Mouse (Mus musculus): ENCODE measurements around the gene Plekha6. TPM values are rescaled to one million over a fixed set of nuclear protein-coding genes. Genes with fewer than 3 reads are reported as not detected.

The Plekha6 gene
- total and polyA plus RNA-seq, 3 experiments = 0.07 to 0.38 TPM; not detected in 1

DNA sequence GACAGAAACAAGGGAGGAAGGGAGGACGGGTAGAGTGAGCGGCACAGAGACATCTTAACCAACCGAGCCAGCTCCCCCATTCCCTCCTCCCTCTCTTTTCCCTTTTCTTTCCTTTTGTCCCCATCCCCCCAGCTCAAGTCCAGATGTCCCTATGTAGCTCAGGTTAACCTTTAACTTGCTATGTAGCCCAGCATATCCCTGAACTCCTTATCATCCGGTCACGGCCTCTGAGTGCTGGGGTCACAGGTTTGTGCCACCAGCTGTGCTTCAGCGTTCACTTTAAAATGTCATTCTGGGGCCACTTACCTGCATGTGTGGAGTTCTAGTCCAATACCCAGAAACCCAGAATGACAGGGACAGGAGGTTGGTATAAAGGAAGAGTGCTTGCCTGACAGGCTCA is 39.9 kb upstream of the Plekha6 start:
- H3K27me3 ChIP-seq (ENCODE audit: insufficient read depth, low read length) = no peaks in the 10 kb centered on the region
- TF ChIP-seq TAL1 (conservative IDR thresholded peaks at IDR 0.05; ENCODE audit: low read depth, low read length) (no peak), POLR2AphosphoS5 (IDR thresholded peaks at IDR 0.05; ENCODE audit: insufficient replicate concordance, low read depth, low read length) (no peak), GATA1 (IDR thresholded peaks at IDR 0.05; ENCODE audit: borderline replicate concordance, low read length) (no peak), GATA2 (IDR thresholded peaks at IDR 0.05; ENCODE audit: borderline replicate concordance, low read depth, low read length) (no peak), CTCF (IDR thresholded peaks at IDR 0.05; ENCODE audit: low read depth, low read length) (no peak)
- ATAC-seq (ENCODE audit: extremely low read depth, insufficient number of reproducible peaks, low FRiP score, poor library complexity, severe bottlenecking) = no peak
- no peaks in the 10 kb centered on the region for H3K36me3 ChIP-seq (replicated peaks)
- H3K4me1 ChIP-seq (ENCODE audit: insufficient read depth, low read depth, low read length) = peaks cover 35% of the 10 kb centered on the region
- no peak overlapping the region for H3K4me3 ChIP-seq (ENCODE audit: low read depth, low read length)
- H3K9me3 ChIP-seq (replicated peaks) = no peaks in the 10 kb centered on the region; the same call in 1 of the 2 replicates
- no peak for DNase-seq (ENCODE audit: low spot score)

DNA sequence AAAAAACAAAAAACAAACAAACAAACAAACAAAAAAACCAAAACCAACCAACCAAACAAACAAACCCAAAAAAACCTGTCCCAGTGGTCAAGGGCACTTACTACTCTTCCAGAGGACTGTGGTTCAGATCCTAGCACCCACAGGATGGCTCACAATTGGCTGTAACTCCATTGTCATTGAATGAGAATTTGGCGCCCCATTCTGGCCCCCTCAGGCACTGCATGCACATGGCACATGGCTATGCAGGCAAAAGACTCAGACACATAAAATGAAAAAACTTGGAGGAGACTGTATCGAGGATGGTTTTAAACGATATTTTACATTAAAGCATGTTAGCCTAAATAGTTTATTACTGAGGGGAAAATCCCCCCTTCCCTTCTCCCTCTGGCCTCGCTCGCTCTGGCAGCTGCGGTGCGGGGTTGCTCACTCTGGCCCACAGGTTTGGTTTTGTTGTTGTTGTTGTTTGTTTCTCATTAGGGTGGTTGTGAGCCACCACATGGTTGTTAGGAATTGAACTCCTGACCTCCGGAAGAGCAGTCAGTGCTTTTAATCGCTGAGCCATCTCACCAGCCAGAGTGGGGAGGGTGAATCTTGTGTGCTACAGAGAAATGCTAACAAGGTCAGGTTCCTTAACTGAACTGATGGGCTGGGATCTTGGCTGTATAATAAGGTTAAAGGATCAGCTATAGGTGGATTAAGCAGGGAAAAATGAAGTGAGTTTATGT is 38.2 kb upstream of the Plekha6 start:
- H3K36me3 ChIP-seq (replicated peaks) = no peaks in the 10 kb centered on the region
- DNase-seq (ENCODE audit: low spot score) = no peak
- TF ChIP-seq POLR2AphosphoS5 (IDR thresholded peaks at IDR 0.05; ENCODE audit: insufficient replicate concordance, low read depth, low read length) = no peak
- TF ChIP-seq GATA1 (IDR thresholded peaks at IDR 0.05; ENCODE audit: borderline replicate concordance, low read length) = no peak
- peaks cover 36% of the 10 kb centered on the region for H3K4me1 ChIP-seq (ENCODE audit: insufficient read depth, low read depth, low read length)
- H3K4me3 ChIP-seq (ENCODE audit: low read depth, low read length) = no peak overlapping the region
- no peaks in the 10 kb centered on the region; the same call in 1 of the 2 replicates for H3K9me3 ChIP-seq (replicated peaks)
- ATAC-seq (ENCODE audit: extremely low read depth, insufficient number of reproducible peaks, low FRiP score, poor library complexity, severe bottlenecking) = no peak
- no peaks in the 10 kb centered on the region for H3K27me3 ChIP-seq (ENCODE audit: insufficient read depth, low read length)

DNA sequence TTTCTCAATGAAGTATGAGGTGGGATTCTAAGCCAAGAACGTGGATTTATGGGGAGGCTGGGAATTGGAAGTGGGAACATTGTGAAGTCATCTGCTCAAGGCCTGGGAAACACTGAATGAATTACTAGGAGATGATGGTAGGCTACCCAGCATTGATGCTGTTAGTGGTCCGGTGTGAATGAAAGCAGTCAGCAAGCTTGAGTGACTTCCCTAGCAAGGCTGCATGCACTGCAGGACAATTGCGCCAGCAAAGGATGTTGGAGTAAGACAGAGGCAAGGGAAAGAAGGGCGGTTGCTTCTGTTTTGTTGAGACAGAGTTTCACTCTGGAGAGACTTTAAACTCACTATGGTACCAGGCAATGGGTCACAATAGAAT is 37.7 kb upstream of the Plekha6 start:
- H3K4me1 ChIP-seq (ENCODE audit: insufficient read depth, low read depth, low read length) = peaks cover 34% of the 10 kb centered on the region
- no peaks in the 10 kb centered on the region for H3K27me3 ChIP-seq (ENCODE audit: insufficient read depth, low read length)
- H3K4me3 ChIP-seq (ENCODE audit: low read depth, low read length) = no peak overlapping the region
- TF ChIP-seq GATA2 (IDR thresholded peaks at IDR 0.05; ENCODE audit: borderline replicate concordance, low read depth, low read length) (no peak), TAL1 (conservative IDR thresholded peaks at IDR 0.05; ENCODE audit: low read depth, low read length) (no peak), CTCF (IDR thresholded peaks at IDR 0.05; ENCODE audit: low read depth, low read length) (no peak), GATA1 (IDR thresholded peaks at IDR 0.05; ENCODE audit: borderline replicate concordance, low read length) (no peak), POLR2AphosphoS5 (IDR thresholded peaks at IDR 0.05; ENCODE audit: insufficient replicate concordance, low read depth, low read length) (no peak)
- no peak for ATAC-seq (ENCODE audit: extremely low read depth, insufficient number of reproducible peaks, low FRiP score, poor library complexity, severe bottlenecking)
- H3K36me3 ChIP-seq (replicated peaks) = no peaks in the 10 kb centered on the region
- H3K9me3 ChIP-seq (replicated peaks) = no peaks in the 10 kb centered on the region; the same call in 1 of the 2 replicates
- no peak for DNase-seq (ENCODE audit: low spot score)

DNA sequence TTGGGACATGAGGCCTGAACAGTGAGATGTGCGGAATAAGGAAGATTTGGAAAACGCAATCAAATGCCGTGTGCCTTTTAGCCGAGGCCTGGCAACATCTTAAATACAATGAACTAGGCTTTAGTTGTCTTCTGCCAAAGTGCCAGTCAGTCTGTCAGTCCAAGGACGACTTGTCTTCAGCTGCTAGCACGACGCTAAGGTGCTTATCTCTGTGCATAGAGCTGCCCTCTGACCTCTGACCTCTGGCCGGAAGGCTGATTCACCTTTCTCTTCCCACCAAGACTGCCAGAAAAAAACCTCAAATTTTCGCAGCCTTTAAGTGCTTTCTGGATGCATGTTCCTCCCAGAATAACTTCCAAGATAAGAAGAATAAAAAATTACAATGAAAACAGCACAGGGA is 36.7 kb upstream of the Plekha6 start:
- no peak for DNase-seq (ENCODE audit: low spot score)
- no peaks in the 10 kb centered on the region for H3K27me3 ChIP-seq (ENCODE audit: insufficient read depth, low read length)
- no peak overlapping the region for H3K4me3 ChIP-seq (ENCODE audit: low read depth, low read length)
- TF ChIP-seq TAL1 (conservative IDR thresholded peaks at IDR 0.05; ENCODE audit: low read depth, low read length) (no peak), GATA1 (IDR thresholded peaks at IDR 0.05; ENCODE audit: borderline replicate concordance, low read length) (no peak), POLR2AphosphoS5 (IDR thresholded peaks at IDR 0.05; ENCODE audit: insufficient replicate concordance, low read depth, low read length) (no peak), GATA2 (IDR thresholded peaks at IDR 0.05; ENCODE audit: borderline replicate concordance, low read depth, low read length) (no peak), CTCF (IDR thresholded peaks at IDR 0.05; ENCODE audit: low read depth, low read length) (no peak)
- peaks cover 6% of the 10 kb centered on the region for H3K36me3 ChIP-seq (replicated peaks)
- peaks cover 32% of the 10 kb centered on the region for H3K4me1 ChIP-seq (ENCODE audit: insufficient read depth, low read depth, low read length)
- no peak for ATAC-seq (ENCODE audit: extremely low read depth, insufficient number of reproducible peaks, low FRiP score, poor library complexity, severe bottlenecking)
- no peaks in the 10 kb centered on the region; the same call in 1 of the 2 replicates for H3K9me3 ChIP-seq (replicated peaks)

DNA sequence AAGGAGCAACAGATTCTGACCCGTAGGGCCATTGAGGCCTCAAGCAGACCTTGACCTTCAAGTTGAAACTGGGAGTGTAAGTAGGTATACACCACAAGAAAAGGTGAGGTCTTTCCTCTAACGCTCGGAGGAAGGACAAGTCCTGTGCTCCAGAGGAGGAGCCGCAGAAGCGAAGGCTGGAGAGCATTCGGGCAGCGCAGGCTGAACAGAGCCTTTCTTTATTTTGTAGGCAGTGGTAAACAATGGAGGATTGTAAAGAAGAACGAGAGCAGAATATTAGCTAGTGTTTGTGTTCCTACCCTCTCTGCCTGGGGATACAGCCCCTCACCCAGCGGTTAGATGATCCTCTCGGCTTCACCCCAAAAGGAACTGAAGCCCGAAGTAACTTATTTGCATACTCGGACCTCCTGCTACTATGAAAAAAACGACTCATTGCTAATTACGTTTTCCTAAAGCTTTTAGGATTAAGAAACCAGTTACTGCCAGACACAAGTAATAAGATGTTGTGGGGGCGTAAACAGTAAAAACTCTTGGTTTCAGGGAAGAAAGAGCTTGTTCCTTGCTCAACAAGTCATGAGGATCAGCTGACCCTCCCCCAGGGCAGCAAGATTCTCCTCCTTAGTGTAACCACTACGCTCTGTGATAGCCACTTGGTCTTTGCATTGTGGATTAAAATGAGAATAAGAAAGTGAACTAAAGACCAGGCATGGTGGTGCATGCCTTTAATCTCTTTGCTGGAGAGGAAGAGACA is 34.4 kb upstream of the Plekha6 start:
- H3K36me3 ChIP-seq (replicated peaks) = peaks cover 28% of the 10 kb centered on the region
- H3K27me3 ChIP-seq (ENCODE audit: insufficient read depth, low read length) = no peaks in the 10 kb centered on the region
- no peak for DNase-seq (ENCODE audit: low spot score)
- H3K9me3 ChIP-seq (replicated peaks) = no peaks in the 10 kb centered on the region; the same call in 1 of the 2 replicates
- H3K4me3 ChIP-seq (ENCODE audit: low read depth, low read length) = peak overlapping the region; percentile 48; the same call in 1 of the 2 replicates
- no peak for ATAC-seq (ENCODE audit: extremely low read depth, insufficient number of reproducible peaks, low FRiP score, poor library complexity, severe bottlenecking)
- peaks cover 30% of the 10 kb centered on the region for H3K4me1 ChIP-seq (ENCODE audit: insufficient read depth, low read depth, low read length)
- TF ChIP-seq POLR2AphosphoS5 (IDR thresholded peaks at IDR 0.05; ENCODE audit: insufficient replicate concordance, low read depth, low read length) (no peak), GATA1 (IDR thresholded peaks at IDR 0.05; ENCODE audit: borderline replicate concordance, low read length) (no peak), TAL1 (conservative IDR thresholded peaks at IDR 0.05; ENCODE audit: low read depth, low read length) (no peak), GATA2 (IDR thresholded peaks at IDR 0.05; ENCODE audit: borderline replicate concordance, low read depth, low read length) (no peak), CTCF (IDR thresholded peaks at IDR 0.05; ENCODE audit: low read depth, low read length) (no peak)

Measured in G1E (cell line).